Mouse (Mus musculus): ENCODE results near the gene Mgarp.

Gene Mgarp

DNA sequence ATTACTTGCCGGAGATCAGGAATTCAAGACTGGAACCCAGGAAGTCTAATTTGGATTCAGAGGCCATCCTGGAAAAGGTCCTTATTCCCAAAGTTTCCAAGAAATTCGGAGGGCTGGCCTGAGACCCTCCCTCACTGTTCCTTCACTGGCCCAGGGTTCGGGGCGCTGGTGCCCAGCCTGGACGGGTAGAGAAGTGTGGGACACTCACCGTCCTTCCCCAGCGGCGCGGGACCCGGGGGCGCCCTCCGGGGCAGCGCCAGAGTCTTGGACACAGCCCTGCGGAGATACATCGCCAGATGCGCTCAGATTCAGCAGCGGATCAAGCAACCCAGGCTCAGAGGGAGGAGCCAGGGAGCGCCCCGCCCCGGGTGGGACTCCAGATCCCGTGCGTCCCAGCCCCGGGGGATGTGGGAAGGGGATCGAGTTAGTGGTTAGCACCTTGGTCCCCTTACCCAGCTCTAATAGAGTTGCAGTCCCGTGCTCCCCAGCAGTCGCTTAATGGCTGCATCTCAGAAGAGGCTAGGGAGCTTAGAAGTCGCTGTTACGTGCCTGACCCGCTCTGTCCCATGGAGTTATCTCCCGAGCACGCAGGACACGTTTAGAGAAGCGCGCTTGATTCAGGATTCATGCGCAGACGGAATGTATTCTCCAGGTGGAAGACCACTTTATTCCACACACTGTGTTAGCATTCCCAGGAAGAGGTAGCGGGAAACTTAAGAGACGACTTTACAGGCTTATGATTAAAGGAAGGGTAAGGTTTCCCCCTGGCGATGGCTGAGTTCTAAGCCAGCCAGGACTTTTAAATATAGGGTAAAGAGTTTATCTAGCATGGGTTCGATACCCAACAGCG, at the start of gene Mgarp:
Gene Mgarp, minus strand, starts transcription at position 520 of the 850 bp plus-strand sequence.
- POLR2A ChIA-PET = interaction anchor here in 3 of 4 experiments (0.6 to 10.3 kb wide), 16 partner anchors 10 to 799 kb away, joined by 3 to 127 read pairs (median 4); partner anchors contain the start of genes Ndufc1 (in 3 of the 3), Naa15 (in 1 of the 3) and Rab33b (in 1 of the 3)

GRCm38 (mm10) chr3:51434871-51435595, 38.5 kb upstream of the Mgarp start:
- ChIA-PET POLR2A (interaction anchor here (0.6 to 2.5 kb wide), 12 partner anchors 9 to 201 kb away, joined by 3 to 7 read pairs (median 3); partner anchors contain the start of genes Naa15 (in 1 of the 4), Ndufc1 (in 1 of the 4) and Rab33b (in 1 of the 4)), CTCF (interaction anchor here in 2 of 4 experiments (0.8 to 1.4 kb wide), 5 partner anchors 9 to 201 kb away, joined by 3 to 5 read pairs (median 4); partner anchors contain the start of gene Ndufc1 (in 1 of the 2))

More for the DNA sequence above, at the start of gene Mgarp:
- CTCF ChIA-PET = interaction anchor here in 2 of 4 experiments (1.6 to 3.4 kb wide), 2 partner anchors 13 to 17 kb away, joined by 3 to 20 read pairs; partner anchors contain the start of gene Ndufc1 (in 1 of the 2)

- ChIA-PET POLR2A (interaction anchor here in 3 of 4 experiments (0.6 to 2.5 kb wide), 11 partner anchors 8 to 200 kb away, joined by 3 to 7 read pairs (median 3); partner anchors contain the start of genes Naa15 (in 1 of the 3), Ndufc1 (in 1 of the 3) and Rab33b (in 1 of the 3)), CTCF (interaction anchor here in 2 of 4 experiments (0.8 to 1.4 kb wide), 5 partner anchors 8 to 200 kb away, joined by 3 to 5 read pairs (median 4); partner anchors contain the start of gene Ndufc1 (in 1 of the 2))
Observed at GRCm38 (mm10) chr3:51434364-51434763, 37.8 kb upstream of the Mgarp start.

DNA sequence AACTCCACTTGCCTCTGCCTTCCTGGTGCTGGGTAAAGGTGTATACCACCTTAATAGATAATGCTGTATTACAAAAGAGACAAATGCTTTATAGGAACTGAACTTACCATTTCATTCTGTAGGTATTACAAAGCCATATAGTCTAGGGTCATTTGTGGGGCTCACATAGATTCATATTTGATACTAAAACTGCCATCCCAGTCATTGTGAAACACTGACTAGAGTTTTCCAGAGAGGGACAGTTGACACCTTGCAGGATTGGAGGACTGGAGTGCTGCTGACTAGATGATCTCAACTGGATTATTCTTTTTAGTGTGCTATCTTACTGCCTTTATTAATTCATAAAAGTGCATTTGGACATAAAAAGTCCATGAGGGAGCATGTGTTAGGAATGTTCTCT, 28.9 kb upstream of the Mgarp start:
- CTCF ChIA-PET = no interaction called here
- POLR2A ChIA-PET = interaction anchor here in 2 of 4 experiments (0.7 to 6.0 kb wide), 4 partner anchors 15 to 111 kb away, joined by 3 to 35 read pairs (median 4); partner anchors contain the start of genes Mgarp (in 1 of the 2) and Ndufc1 (in 1 of the 2)

DNA sequence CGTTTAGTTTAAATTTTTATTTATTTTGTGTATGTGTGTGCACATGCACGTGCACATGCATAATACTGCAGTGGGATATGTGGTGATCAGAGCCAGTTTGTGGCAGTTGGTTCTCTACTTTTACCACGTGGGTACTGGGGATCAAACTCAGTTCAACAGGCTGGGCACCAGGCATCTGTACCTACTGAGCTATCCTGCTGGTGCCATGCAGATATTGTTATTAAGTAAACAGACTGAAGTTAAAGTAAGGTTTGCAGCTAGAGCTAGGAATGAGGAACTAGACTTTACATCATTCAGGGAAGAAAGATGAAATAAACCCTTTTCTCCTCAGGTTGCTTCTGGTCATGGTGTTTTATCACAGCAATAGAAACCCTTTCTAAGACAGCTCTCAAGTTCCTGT, 25.4 kb upstream of the Mgarp start:
- ChIA-PET POLR2A (interaction anchor here in 2 of 4 experiments (1.3 to 6.0 kb wide), 6 partner anchors 9 to 64 kb away, joined by 5 to 35 read pairs (median 8); partner anchors contain the start of gene Ndufc1 (in 1 of the 2)), CTCF (interaction anchor here in 2 of 4 experiments (0.6 to 0.8 kb wide), 2 partner anchors 13 to 21 kb away, joined by 3 read pairs; partner anchors contain the start of gene Ndufc1 (in 1 of the 2))

- ChIA-PET CTCF (no interaction called here), POLR2A (interaction anchor here in 1 of 4 experiments (0.7 to 12.6 kb wide), 4 partner anchors 11 to 1747 kb away, joined by 3 to 127 read pairs (median 4); partner anchors contain the start of gene Mgarp)
Observed at GRCm38 (mm10) chr3:51417966-51418365, 21.4 kb upstream of the Mgarp start.

- ChIA-PET CTCF (no interaction called here), POLR2A (interaction anchor here in 3 of 4 experiments (0.7 to 12.6 kb wide), 7 partner anchors 11 to 1748 kb away, joined by 3 to 127 read pairs (median 3); partner anchors contain the start of gene Mgarp (in 1 of the 3))
Observed at GRCm38 (mm10) chr3:51417485-51417884, 20.9 kb upstream of the Mgarp start.

- CTCF ChIA-PET = no interaction called here
- POLR2A ChIA-PET = interaction anchor here in 3 of 4 experiments (0.7 to 12.6 kb wide), 6 partner anchors 12 to 66 kb away, joined by 3 to 127 read pairs (median 4); partner anchors contain the start of gene Mgarp (in 1 of the 3)
Observed at GRCm38 (mm10) chr3:51417135-51417458, 20.6 kb upstream of the Mgarp start.

GRCm38 (mm10) chr3:51416364-51417134, 20.0 kb upstream of the Mgarp start:
- POLR2A ChIA-PET = interaction anchor here (0.6 to 12.6 kb wide), 15 partner anchors 9 to 67 kb away, joined by 3 to 127 read pairs (median 4); partner anchors contain the start of genes Mgarp (in 2 of the 4) and Rab33b (in 1 of the 4)

GRCm38 (mm10) chr3:51416073-51416363, 19.5 kb upstream of the Mgarp start:
- CTCF ChIA-PET = interaction anchor here in 1 of 4 experiments (1.2 kb wide), 1 partner anchor 17 kb away, joined by 3 read pairs; no protein-coding TSS in a partner anchor
- POLR2A ChIA-PET = interaction anchor here in 3 of 4 experiments (0.6 to 12.6 kb wide), 12 partner anchors 9 to 68 kb away, joined by 3 to 127 read pairs (median 4); partner anchors contain the start of genes Mgarp (in 2 of the 3) and Rab33b (in 1 of the 3)

More at GRCm38 (mm10) chr3:51416364-51417134, 20.0 kb upstream of the Mgarp start:
- CTCF ChIA-PET = interaction anchor here in 1 of 4 experiments (1.2 kb wide), 1 partner anchor 18 kb away, joined by 3 read pairs; no protein-coding TSS in a partner anchor

DNA sequence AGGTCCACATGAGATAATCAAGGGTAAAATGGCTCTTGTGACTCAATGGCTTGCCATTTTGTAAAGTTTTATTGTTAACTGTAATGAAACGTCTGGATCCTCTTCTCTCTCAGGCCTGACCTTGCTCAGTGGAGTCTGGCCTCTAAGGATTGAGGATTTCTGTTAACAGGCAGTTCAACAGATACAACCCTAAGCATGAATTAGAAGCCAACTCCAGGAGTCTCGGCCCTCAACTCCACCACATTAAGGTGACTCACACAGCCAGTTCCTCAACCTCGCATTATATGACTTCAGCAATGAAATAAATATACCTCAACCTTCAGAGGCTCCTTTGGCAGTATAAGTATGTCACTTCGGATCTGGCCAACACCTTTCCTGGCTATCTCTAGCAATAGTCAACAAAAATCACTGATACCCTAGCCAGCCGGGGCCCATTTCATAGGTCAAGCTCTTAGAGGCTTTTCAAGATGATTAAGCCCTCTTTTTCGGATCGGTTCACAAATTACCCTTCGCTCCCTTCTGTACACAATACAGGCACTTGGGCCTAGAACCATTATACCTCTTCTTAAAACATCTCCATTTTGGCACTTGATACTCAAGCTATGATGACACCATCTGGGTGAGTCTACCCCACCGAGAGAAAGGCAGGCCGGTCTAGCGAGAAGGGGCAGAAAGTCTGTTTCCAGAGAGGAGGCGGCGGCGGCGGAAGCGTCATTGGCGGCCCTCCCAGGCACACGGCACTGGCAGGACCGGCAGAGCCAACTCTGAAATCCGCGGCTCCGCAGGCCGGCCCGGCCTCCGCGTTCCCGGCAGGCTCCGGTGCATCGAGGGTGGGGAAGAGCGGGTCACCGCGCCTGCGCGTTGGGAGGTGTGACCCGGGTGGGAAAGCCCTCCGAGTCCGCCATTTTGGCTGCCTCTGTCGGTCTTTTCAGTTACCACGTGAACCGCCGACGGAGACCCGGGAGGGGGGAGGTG, 18.8 kb upstream of the Mgarp start, which contains the start of gene Naa15:
Gene Naa15, plus strand, starts transcription at position 51 of the 975 bp plus-strand sequence.
- ChIA-PET POLR2A (interaction anchor here (0.5 to 12.6 kb wide), 15 partner anchors 8 to 162 kb away, joined by 3 to 127 read pairs (median 5); partner anchors contain the start of genes Mgarp (in 2 of the 4) and Rab33b (in 2 of the 4)), CTCF (interaction anchor here in 2 of 4 experiments (0.7 to 1.2 kb wide), 2 partner anchors 17 to 90 kb away, joined by 3 read pairs; no protein-coding TSS in a partner anchor)

DNA sequence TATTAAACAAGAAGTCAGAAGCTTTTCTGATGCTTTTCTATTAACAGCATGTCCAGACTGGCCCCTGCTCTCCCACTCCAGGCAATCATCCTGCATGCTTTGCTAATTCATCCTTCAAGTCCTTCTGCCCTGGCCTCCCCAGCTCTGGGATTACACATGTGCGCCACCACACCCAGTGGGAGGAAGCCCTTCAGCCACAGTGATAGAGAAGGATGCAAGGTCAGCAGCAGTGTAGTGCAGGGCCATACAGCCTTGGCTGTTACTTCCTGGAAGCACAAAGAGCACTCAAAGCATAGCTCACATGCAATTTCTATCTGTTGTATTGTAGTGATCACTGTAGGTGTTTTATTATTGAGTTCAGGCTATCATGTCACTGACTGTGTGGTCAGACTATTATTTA, 16.7 kb upstream of the Mgarp start:
- ChIA-PET CTCF (interaction anchor here in 3 of 4 experiments (0.5 to 0.7 kb wide), 3 partner anchors 10 to 1214 kb away, joined by 3 to 5 read pairs (median 3); no protein-coding TSS in a partner anchor), POLR2A (interaction anchor here in 3 of 4 experiments (0.7 to 12.6 kb wide), 16 partner anchors 8 to 225 kb away, joined by 3 to 127 read pairs (median 4); partner anchors contain the start of gene Mgarp (in 1 of the 3))

DNA sequence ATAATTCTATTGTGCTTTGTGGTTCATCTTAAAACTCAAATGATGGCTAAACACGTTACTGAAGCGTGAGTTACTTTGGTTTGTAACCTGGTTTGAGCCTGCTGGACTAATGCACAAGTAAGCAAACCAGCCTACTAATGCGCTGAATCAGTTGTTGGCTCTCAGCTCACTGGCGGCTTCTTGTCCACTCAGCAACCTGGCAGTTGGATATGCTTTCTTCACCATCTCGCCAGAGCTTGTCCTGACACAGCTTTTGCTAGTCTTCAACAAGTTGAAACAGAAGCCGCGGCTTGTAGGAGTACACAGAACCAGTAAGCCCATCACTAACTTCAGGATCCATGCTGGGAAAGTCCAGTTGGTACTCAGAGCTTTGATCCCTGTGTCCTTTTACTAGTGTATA, 15.9 kb upstream of the Mgarp start:
- ChIA-PET CTCF (interaction anchor here in 1 of 4 experiments (0.6 kb wide), 1 partner anchor 11 kb away, joined by 5 read pairs; no protein-coding TSS in a partner anchor), POLR2A (interaction anchor here in 3 of 4 experiments (0.7 to 12.6 kb wide), 12 partner anchors 10 to 226 kb away, joined by 3 to 127 read pairs (median 4); partner anchors contain the start of gene Mgarp (in 1 of the 3))

- ChIA-PET CTCF (interaction anchor here (0.6 to 1.7 kb wide), 24 partner anchors 9 to 861 kb away, joined by 3 to 20 read pairs (median 3); partner anchors contain the start of gene Mgarp (in 1 of the 4)), POLR2A (interaction anchor here (0.5 to 12.6 kb wide), 30 partner anchors 7 to 342 kb away, joined by 3 to 127 read pairs (median 4); partner anchors contain the start of genes Mgarp (in 3 of the 4) and Rab33b (in 2 of the 4))
Observed at GRCm38 (mm10) chr3:51408561-51409183, 12.1 kb upstream of the Mgarp start, which contains the start of gene Ndufc1. Gene Ndufc1, minus strand, starts transcription at chr3:51408988.

Data from embryonic stem cell, embryonic (primary cell).